Mouse (Mus musculus) ES-Bruce4 (cell line): Measurements from ENCODE around the gene Mylk.

Experiments used
- CTCF ChIP-seq: IDR thresholded peaks from one replicate; pipeline ENCODE4 v1.8.1; 2011; ENCODE audit warnings: low read depth, low read length
- POLR2A ChIP-seq: IDR thresholded peaks from one replicate; pipeline ENCODE4 v1.8.1; 2011; ENCODE audit warnings: low read length; ENCODE audit not compliant: insufficient read depth

DNA sequence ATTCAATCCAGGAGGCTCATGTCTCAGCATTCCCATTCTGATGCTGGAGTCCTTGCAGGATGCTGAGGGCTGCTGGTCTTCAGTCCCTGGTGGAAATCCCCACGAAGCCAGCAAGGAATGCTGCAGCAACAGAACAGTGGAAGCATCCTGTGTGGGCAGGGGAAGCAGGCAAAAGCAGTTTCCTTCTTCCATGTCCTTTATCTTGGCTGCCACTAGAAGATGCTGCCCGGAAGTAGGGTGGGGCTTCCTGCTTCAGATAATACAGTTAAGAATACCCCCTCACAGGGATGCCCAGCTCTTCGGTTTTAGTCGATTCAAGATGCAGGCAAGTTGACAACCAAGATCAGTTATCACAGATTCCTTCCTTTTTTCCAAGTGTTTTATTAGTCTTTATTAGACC is 120.4 kb downstream of the Mylk start:
- TF ChIP-seq CTCF: no peak
- TF ChIP-seq POLR2A: no peak
